23 mouse cellular contexts compared by ENCODE assay signal in the genomic region with DNA sequence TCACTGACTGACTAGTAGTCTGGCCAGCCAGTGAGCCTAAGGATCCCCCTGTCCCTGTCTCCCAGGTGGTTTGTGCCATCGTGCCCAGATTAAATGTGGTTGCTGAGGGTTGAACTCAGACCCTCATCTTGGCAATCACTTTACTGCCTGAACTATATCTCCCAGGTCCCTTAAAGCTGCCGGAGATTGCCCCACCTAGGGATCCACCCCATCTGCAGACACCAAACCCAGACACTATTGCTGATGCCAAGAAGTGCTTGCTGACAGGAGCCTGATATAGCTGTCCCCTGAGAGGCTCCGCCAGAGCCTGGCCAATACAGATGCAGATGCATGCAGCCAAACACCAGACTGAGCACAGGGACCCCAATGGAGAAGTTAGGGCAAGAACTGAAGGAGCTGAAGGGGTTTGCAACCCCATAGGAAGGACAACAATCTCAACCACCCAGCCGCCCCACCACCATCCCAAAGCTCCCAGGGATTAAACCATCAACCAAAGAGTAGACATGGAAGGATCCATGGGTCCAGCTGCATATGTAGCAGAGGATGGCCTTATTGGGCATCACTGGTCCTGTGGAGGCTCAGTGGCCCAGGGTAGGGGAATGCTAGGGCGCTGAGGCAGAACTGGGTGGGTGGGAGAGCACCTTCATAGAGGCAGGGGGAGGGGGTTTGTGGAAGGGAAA.
"Had no signal": no experiment of that assay in that cellular context is flagged by ENCODE, and none has a peak within 500 bp of the region (broad histone marks: within the 10 kb centered on the region; RNA-seq: fewer than 3 reads in every experiment).

No protein-coding gene starts in this region.

- H3K4me3 ChIP-seq: gastrocnemius, adult 2 months; hindbrain, embryonic 10.5 days; hindbrain, embryonic 12.5 days; kidney, embryonic 15.5 days; limb, embryonic 12.5 days; limb, embryonic 15.5 days; liver, embryonic 12.5 days had no signal

- DNase-seq: gastrocnemius, adult 2 months; gastrocnemius, postnatal 10 days; gastrocnemius, postnatal 25 days; heart, postnatal 36 days; kidney, adult 11 months; kidney, adult 2 months; kidney, adult 9 months; kidney, postnatal 14 days; kidney, postnatal 36 days; layer of hippocampus, adult 9-11 months; layer of hippocampus, postnatal 36 days; left cerebral cortex, postnatal 4 days had no signal

- H3K27ac ChIP-seq: hindbrain, embryonic 10.5 days; hindbrain, embryonic 12.5 days; hindbrain, embryonic 14.5 days; limb, embryonic 12.5 days; liver, embryonic 12.5 days; liver, embryonic 14.5 days had no signal

- ATAC-seq: forebrain, embryonic 16.5 days; hindbrain, embryonic 16.5 days; liver, embryonic 12.5 days had no signal

- H3K27me3 ChIP-seq: hindbrain, embryonic 12.5 days; kidney, embryonic 15.5 days; limb, embryonic 12.5 days; limb, embryonic 15.5 days; liver, embryonic 12.5 days had no signal

- H3K9ac ChIP-seq: hindbrain, embryonic 12.5 days; hindbrain, embryonic 14.5 days; kidney, embryonic 15.5 days; limb, embryonic 12.5 days; limb, embryonic 15.5 days; liver, embryonic 12.5 days; liver, embryonic 14.5 days had no signal

- H3K36me3 ChIP-seq: hindbrain, embryonic 10.5 days; hindbrain, embryonic 12.5 days; kidney, embryonic 15.5 days; limb, embryonic 12.5 days; limb, embryonic 15.5 days; liver, embryonic 12.5 days had no signal

- H3K4me2 ChIP-seq: heart, embryonic 11.5 days; hindbrain, embryonic 12.5 days; hindbrain, embryonic 14.5 days; kidney, embryonic 15.5 days; limb, embryonic 12.5 days; limb, embryonic 15.5 days; liver, embryonic 12.5 days had no signal

- H3K9me3 ChIP-seq: hindbrain, embryonic 10.5 days; hindbrain, embryonic 12.5 days; kidney, embryonic 15.5 days; limb, embryonic 12.5 days; limb, embryonic 15.5 days; liver, embryonic 12.5 days had no signal
